Mouse (Mus musculus) thymus, postnatal 36 days (tissue): ENCODE data around the gene Bod1l.
A peak's percentile ranks its signal among the peaks of the same experiment; 100 is the strongest.

Experiments used
- DNase-seq, 2 experiments: peaks; one replicate each; pipeline ENCODE4 v3.0.0; 2022; ENCODE audit warnings: mixed read lengths in 2 of 2

Bod1l gene

DNA sequence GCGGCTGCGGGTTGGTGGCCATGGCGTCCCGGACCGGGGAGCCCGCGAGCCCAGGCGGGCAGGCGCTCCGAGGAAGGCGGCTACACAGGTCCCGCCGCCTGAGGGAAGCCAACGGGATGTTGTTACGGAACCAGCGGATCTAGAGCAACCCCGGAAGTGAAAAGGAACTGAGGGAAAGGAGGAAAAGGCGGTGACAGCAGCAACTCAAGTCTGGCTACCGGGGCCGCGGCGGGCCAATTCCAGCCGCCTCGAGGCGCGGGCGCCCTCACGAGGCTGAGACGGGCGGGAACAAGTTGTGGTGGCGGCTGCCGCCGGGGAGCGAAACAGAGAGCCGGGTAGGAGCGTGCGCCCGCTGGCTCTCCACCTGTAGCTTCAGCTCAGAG, at the start of gene Bod1l:
TSS of gene Bod1l (minus strand) at position 169 of the 383 bp plus-strand sequence.
- peak; percentile 97 for DNase-seq

DNA sequence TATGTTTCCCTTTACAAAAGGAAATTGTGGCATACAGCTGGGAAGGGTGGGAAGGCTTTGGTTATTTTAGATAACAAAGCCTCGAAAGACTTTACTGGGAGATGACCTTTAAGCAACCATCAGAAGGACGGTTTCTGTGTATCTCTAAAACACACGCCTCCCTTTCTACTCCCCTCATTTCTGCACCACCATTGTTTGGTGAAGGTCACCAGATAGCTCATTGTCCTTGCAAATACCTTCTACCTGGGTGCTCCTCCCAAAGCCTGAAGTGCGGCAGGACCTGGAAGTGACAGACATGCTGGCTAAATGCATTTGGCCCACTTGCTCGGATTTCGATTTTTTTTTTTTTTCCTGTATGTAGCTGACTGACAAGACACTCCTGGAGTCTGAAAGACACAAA, 49.2 kb upstream of the Bod1l start:
- no peak for DNase-seq

DNA sequence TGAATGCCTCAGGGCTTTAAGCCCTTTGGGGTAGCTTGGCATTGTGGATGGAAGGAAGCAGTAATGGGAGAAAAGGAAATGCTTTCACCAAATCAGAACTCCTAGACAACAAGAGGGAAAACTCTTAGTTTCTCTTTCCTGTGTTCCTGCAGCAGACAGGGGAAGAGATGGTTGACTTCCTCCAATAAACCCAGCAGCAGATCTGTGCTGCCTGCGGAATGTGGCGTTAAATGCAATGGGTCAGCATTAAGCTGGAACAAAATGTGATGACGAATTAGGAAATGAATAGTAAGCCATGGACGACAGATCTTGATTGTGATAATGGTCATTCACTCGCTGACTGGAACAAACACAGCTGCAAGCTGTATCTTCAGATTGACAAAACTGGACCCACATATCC, 46.8 kb upstream of the Bod1l start:
- no peak for DNase-seq

DNA sequence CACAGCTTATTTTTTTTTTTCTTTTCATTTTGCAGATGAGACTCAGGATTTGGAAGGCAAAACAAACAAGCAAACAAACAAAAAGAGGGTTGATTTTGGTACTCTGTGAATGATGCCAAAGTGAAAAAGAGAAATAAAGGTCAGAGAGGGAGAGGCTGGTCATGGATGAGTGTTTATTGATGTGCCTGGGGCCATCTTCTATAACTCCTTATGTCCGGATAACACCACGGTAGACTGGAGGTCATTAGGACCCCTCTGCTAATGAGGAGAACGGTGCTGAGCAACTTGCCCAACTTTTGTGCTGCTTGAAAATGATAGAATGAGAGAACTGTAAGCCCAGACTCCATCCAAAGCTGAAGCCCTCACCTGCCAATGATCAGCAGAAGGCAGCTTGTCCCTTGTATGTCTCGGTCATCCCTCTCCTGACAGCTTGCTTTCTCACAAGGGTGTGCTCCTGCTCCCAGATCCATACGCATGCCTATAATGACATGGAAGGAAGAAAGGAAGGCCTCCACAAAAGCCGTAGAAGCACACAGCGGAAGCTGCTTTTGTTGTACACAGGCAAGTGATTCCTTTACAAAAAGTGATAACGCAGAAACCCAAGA, 45.2 kb upstream of the Bod1l start:
- no peak for DNase-seq

DNA sequence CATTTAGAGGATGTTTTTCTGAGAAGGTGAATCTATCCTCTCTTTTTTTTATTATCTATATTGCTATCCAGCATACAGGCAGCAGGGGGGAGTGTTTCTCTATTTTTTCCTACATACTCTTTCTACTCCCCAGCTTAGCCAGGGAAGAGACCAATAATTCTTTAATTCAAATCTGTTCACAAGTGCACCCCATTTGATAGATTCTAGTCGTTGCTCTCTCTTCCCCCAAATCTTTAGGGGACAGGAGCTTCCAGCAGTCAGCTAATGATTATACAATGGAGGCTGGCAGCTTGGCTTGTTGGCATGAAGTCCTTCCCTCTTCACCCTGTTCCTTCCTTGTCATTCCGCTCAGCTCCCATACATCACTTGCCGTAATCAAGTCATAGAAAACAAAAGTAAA, 44.7 kb upstream of the Bod1l start:
- DNase-seq = no peak

DNA sequence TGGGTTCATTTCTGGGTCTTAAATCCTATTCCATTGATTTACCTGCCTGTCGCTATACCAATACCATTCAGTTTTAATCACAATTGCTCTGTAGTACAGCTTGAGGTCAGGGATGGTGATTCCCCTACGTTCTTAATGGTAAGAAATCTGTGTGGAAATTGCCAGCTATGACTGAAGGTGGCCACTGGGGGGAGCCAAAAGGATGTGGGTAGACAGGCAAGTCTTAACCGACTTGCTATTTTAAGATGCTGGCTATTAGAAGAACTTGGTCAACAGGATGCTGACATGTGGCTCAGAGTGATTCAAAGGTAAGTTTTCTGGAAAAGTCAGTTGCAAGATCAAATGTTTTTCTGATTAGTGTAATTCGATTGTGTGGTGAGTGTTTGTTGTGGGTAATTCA, 43.6 kb upstream of the Bod1l start:
- peak; percentile 39 to 47 for DNase-seq

DNA sequence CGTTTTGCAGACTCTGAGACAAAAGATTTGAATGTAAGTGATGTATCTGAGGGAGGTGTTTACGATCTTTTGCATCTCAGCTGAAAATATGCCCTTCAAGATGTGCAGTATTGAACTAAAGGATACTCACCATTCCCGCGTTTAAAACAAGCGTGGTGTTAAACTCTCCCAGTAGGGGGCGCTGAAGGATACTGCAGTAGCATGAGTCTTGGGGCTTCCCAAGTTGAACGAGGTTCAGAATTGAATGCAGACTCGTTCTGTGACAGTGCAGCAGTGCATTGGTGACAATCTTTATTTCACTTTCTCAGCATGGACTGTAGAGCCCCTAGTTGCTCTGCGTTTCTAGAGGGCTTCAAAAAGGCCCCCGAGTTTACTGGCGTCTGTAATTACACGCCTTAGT, 40.4 kb upstream of the Bod1l start:
- DNase-seq = peak; percentile 10 to 26

DNA sequence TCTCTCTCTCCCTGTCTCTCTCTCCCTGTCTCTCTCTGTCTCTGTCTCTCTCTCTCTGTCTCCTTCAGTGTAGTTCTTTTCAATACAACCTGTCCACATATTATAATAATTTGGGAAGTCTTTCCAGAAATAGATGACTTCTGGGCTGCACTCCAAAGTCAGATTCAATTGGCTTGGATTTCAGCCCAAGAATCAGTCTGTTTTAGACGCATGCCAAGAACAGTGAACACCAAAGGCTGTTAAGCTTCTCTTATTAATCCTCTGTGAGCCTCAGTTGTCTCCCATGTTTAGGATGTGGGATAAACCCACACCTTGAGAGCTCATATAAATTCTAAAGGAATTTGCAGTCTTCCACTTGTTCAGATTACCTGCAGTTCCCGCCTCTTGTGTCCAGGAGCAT, 27.0 kb upstream of the Bod1l start:
- no peak for DNase-seq

DNA sequence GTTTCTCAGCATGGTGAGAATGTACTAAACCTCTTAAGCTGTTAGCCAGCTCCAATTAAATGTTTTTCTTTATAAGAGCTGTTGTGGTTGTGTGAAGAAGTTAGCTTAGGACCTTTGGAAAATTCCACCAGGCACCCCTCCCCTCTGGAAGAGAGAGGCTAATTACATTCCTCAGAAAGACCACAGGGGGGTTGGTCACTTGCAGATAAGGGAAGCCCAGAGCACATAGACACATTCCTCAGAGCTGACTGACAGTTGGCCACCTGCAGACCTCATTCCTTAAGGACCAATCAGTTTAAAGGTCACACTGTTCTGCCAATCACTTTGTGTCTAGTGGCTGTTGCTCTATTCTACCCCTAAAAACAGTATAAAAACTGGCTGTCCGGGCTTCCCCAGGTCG, 11.7 kb upstream of the Bod1l start:
- no peak for DNase-seq

DNA sequence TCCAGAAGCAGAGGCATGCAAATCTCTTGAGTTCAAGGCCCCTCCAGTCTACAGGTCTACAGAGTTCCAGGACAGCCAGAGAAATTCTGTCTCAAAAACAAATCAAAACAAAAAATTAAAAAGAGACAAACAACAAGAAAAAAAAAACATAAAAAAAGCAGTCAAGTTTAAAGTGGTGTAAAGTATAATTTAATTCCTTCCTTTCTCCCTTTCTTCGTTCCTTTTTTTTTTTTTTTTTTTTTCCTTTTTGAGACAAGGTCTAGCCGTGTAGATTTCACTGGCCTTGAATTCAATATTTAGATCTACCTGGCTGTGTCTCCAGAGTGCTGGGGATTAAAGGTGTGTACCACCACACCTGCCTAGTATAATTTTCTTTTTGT, 1.4 kb upstream of the Bod1l start:
- no peak for DNase-seq

DNA sequence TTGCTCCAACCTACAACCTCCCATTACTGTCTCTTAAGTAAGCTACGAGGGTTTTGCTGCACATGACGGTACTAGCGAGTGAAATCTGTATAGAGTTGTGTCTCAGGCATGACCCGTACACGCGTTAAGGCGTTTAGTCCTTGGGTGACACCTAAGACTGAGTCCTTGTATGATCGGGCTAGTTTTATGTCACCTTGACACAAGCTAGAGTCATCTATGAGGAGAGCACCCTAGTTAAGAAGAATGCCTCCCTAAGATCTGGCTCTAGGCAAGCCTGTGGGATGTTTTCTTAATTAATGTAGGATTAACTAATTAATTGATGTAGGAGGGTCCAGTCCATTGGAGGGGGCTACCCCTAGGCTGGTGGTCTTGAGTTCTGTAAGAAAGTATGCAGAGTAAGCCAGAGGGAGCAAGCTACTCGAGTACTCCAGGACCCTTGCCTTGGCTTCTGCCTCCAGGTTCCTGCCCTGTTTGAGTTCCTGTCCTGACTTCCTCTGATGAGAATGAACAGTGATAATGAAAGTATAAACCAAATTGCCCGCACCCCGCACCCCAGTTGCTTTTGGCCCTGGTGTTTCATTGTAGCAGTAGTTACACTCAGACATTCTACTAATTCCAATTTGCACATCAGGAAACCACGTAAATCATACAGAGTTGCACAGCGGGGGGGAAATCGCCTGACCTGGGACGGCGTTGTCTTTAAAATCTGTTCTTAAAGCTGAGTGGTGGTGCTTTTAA, 874 bp upstream of the Bod1l start:
- DNase-seq = peak; percentile 19 to 22

DNA sequence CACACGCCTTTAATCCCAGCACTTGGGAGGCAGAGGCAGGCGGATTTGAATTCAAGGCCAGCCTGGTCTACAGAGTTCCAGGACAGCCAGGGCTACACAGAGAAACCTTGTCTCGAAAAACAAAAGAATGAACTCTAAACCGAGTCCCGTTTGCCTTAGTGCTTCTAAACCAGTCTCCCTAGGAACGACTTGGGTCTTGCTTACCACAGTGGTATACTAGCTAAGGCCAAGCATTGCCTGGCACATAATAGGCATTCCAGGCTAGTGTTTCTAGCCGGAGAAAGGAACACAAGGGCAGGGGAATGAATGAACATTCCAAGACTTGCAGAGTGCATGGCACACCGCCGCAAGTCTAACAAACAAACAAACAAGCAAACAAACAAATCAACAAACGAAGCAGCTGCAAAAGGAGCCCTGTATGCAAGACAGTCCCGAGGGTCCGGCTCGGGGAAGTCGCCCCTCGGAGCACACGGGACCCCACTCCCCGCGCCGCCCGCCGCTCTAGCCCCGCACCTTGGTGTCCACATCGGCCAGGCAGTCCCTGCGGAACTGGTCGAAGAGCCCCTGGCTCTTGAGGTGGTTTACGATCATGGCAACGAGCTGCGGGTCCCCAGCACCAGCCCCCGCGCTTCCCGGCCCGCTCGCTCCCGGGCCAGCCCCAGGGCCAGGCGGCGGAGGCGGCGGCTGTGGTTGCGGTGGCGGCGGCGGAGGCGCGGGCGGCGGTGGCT, 532 bp downstream of the Bod1l start:
- DNase-seq = no peak

DNA sequence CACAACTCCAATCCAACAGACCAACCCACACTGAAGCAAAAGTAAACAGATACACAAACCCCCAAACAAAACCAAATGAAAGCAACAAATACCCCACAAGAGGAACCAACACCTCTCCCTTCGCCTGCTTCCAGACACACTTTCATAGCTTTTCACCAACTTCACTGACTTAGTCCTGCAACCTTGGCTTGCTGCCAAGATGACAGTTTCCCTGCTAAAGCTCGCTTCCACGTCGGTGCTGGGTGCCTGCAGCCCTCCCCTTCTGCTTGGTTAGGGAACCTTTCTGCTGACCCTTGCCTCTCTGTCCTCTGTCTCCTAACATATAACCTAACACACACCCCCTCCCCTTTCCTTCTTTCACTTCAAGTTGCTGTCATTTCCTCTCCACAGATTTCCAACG, 1.4 kb downstream of the Bod1l start:
- peak in 1 of 2 experiments; percentile 17 for DNase-seq

DNA sequence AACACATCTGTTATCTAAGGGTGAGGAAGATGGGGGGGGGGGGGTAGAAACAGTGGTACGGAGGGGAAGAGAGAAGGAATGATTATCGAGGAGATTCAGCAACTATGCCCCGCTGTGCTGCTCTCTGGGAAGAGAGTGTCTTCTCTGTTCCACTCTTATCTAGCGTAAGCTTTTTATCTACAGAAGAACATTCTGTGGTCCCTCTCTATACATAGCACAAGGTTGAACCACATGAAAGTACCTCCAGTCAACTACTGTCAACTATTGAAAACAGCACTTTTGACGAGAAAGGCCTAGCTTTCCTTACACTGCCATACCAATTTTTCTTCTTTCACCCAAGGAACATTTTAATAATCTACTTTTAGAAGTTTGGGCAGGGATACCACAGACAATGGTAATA, 2.4 kb downstream of the Bod1l start:
- no peak for DNase-seq

DNA sequence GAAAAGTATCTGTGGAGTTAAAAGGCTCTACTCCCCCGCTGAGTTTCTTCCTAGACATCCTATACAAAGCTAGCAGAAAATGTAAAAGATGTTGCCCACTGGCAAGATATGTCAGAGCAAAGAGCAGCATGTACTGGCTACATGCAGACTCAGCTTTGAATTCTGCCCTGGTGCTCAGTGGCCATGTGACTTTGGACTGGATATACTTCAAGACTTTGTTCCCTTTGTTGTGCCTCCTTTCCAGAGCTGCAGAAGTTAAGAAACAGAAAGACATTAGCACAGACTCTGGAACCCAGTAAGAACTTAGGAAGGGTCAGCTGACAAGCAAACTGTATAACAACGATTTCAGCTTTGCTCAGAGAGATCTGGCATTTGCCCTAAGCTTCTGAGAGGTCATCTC, 14.0 kb downstream of the Bod1l start:
- DNase-seq = no peak

DNA sequence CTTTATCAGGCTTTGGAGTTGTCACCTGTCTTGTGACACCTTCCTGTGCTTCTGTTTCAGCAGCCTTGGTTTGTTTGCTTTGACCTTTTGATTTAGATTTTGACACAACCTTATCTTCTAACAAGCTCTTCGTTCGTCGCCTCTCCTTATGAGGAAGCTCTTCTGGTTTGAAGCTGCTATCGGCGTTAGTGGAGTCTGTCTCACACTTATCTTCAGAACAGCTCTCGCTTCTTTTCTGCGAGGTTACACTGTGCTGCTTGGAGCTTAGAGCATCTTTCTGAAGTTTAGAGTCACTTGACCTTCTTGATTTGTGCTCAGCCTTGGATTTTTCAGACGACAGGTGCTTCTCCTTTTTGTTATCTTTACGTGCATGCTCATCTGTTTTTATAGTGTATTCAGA, 23.0 kb downstream of the Bod1l start:
- no peak for DNase-seq

DNA sequence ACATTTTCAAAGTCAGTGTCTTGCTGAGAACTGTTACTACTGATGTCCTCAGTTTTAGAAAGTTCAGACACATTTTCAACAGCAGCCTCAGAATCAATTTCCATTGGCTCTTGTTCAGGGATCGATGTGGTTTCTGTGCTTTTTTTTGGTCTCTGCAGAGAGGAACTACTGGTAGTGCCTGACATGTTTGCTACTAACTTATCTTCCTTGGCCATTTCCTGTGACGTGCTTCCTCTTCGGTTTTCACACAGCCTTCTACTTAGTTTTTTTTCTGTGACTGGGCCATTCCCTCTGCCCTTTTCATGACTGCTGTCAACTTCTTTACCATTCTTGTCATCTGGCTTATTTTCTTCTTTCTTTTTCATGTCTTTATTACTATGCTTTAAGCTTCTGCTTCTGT, 23.6 kb downstream of the Bod1l start:
- no peak for DNase-seq

DNA sequence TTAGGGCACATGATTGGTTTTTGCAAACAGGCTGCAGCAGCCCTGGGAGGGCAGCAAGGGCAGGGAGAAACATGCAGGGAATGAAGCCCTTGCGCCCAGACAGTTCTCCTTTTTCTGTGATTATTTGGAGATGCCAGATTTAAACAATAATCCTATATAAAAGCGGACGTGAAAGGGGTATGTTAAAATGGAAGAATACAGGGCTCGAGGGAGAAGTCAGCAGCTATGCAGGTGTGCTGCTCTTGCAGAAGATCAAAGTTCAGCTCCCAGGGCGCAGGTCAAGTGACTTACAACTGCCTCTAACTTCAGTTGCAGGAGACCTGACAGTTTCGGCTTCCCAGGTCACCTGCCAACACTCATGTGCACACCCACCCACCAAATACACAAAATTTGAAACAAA, 31.6 kb downstream of the Bod1l start:
- DNase-seq = no peak

DNA sequence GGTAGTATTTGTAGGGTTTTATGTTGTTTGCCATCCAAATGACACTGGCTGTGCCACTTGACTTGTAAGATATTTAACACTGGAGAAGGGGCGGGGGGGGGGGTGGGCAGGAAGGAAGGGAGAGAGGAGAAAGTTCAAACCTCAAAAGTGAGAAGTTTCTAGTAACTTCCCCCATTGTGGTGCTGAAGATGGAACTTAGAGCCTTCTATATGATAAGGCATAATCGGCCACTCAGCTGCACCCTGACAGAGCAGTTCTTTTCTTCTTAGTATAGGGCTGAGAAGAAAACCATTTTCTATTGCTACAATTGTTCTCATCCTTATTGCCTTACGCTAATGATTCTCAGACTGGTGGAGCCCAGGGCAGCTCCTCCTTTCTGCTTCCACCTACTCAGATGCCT, 32.8 kb downstream of the Bod1l start:
- no peak for DNase-seq

DNA sequence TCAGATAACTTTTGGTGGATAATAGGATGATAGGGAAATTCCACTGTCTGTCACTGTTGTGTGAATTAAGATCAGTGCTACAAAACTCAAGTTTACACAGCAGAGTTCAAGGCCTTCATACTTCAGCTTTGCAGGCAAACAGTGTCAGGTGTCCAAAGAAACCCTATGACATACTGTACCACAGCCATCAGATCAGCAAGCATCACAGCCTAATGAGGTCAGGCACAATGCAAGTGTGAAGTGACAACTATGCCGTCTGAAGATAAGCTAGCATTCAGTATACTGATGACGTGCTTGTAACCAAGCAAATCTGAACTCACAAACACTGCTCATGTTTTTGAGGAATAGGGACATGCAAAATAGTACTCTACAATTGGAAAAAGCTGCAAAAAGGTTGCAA, 36.7 kb downstream of the Bod1l start:
- no peak for DNase-seq

DNA sequence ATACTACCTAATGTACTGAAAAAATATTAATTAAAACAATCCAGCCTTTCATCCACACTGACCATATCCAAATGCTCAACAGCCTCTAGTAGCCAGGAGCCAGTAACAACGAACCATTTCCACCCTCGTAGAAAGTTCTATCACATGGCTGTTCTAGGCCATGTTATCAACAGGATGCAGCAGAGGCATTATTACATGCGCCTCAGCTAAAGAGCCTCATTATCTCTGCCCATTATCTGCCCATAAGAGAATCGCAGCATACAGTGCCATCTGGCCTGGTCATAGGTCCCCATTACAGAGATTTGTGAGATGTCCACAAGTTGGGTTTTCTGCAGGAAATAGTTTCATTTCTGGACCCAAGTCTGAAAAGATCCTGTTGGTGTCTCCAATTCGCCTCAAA, 37.9 kb downstream of the Bod1l start:
- no peak for DNase-seq

DNA sequence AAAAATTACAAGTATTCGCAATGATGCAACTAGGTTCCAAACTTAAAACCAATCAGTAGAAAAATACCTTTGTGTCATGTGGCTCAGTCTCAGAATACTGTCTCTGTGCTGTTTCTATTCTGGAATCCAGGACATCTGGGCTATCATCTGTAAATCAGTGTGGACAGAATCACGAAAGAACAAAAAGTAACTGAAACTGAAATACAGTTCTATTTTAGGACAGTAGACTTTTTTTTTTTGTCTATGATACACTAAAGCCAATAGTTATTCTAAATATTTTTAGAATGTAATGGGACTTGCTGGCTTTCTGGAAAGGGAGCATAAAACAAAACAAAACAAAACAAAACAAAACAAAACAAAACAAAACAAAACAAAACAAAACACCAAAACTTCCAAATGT, 39.0 kb downstream of the Bod1l start:
- DNase-seq = no peak

DNA sequence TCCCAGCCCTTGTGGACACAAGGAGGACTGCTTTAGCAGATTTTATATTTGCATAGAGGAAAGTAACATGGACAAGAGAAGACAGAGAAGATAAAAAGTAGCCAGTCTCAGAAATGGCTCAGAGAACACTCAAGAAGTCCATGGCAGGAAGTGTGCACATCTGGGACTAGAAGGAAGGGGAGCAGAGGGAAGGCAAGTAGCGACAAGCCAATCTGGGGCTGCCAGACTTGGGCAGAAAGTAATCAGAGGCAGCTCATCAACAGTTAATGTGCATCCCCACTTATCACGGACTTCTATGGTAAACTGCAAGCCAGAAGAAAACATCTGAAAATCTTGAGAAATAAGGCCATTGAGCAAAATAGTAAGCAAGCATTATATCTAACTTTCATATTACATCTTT, 39.5 kb downstream of the Bod1l start:
- DNase-seq = no peak

DNA sequence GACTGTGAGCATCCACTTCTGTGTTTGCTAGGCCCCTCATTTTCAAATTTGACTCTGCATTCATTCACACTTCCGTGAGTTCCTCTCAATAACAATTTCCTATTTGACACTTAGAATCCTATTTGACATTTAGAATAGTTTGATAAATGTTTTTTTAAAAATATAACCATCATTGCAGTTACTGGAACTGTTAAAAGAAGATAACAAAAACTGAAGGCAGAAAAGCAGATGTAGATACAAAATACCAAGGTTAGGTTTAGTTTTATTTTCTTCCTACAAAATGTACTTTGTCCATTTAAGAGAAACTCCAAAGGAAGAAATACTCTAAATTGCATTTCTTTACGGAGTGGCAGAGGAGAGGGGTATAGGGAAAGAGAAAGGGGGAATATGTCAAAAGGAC, 42.5 kb downstream of the Bod1l start:
- no peak for DNase-seq
